Mouse (Mus musculus) neural tube, embryonic 13.5 days (tissue): ENCODE results near the gene Zfp282. TPM values are rescaled to one million over a fixed set of nuclear protein-coding genes. Genes with fewer than 3 reads are reported as not detected.
A peak's percentile ranks its signal among the peaks of the same experiment; 100 is the strongest.

Experiments
- ATAC-seq: fragments of 200-750 bp; cut with Nextera tagmentation; 2 replicates; pipeline ENCODE4 v1.8.0; 2017; ENCODE audit warnings: low read depth, mild to moderate bottlenecking, moderate TSS enrichment, moderate library complexity
- H3K27ac ChIP-seq: fragments of 300-500 bp; sonication (generic); replicated peaks from 2 replicates; pipeline ENCODE4 v1.5.1; 2015; ENCODE audit warnings: moderate library complexity, mild to moderate bottlenecking, inconsistent platforms
- H3K27me3 ChIP-seq: fragments of 300-500 bp; sonication (generic); 2 replicates; pipeline ENCODE4 v1.6.1; 2015; ENCODE audit warnings: mild to moderate bottlenecking, inconsistent platforms
- H3K36me3 ChIP-seq: fragments of 300-500 bp; sonication (generic); 2 replicates; pipeline ENCODE4 v1.6.1; 2015; ENCODE audit warnings: mild to moderate bottlenecking, inconsistent platforms
- H3K4me1 ChIP-seq: fragments of 300-500 bp; sonication (generic); replicated peaks from 2 replicates; pipeline ENCODE4 v1.6.1; 2015; ENCODE audit warnings: inconsistent platforms
- H3K4me2 ChIP-seq: fragments of 300-500 bp; sonication (generic); 2 replicates; pipeline ENCODE4 v1.6.1; 2015; ENCODE audit warnings: inconsistent platforms, mild to moderate bottlenecking, moderate library complexity
- H3K4me3 ChIP-seq: fragments of 300-500 bp; sonication (generic); 2 replicates; pipeline ENCODE4 v1.5.1; 2015; ENCODE audit warnings: mild to moderate bottlenecking, inconsistent platforms
- H3K9ac ChIP-seq: fragments of 300-500 bp; sonication (generic); 2 replicates; pipeline ENCODE4 v1.6.1; 2015; ENCODE audit warnings: moderate library complexity, mild to moderate bottlenecking, inconsistent platforms
- H3K9me3 ChIP-seq: fragments of 300-500 bp; sonication (generic); 2 replicates; pipeline ENCODE4 v1.6.1; 2016; ENCODE audit warnings: inconsistent platforms
- WGBS: fragments of 180-500 bp; shearing (Covaris S2); methylation state at CpG from one replicate; pipeline ENCODE4 v1.1.7; 2015; 5-methylcytosine and 5-hydroxymethylcytosine counted together
- polyA plus RNA-seq: library from polyadenylated mRNA; unstranded; fragments of >200 nt; fragmentation: Nextera tagmentation; extraction: Ambion mirVana; gene quantifications from 2 replicates; pipeline ENCODE4 v1.2.1, GENCODE M21; 2015

The Zfp282 gene
- polyA plus RNA-seq, 1 experiment from 2014 or later: 22.1 TPM

- no peak overlapping the region for H3K4me2 ChIP-seq
- ATAC-seq: peak; percentile 24; the same call in 1 of the 2 replicates
Measured at GRCm38 (mm10) chr6:47904917-47905695, 28.1 kb downstream of the Zfp282 start.

GRCm38 (mm10) chr6:47906326-47906725 lies 29.3 kb downstream of the Zfp282 start:
- ATAC-seq: no peak
- H3K4me2 ChIP-seq: no peak overlapping the region
- peaks cover 21% of the 10 kb centered on the region for H3K27me3 ChIP-seq
- H3K4me1 ChIP-seq: no peaks in the 10 kb centered on the region
- H3K9me3 ChIP-seq: no peaks in the 10 kb centered on the region
- H3K9ac ChIP-seq: no peak overlapping the region
- 99% methylated on average over 5 of the region's 5 CpGs for WGBS
- no peak overlapping the region for H3K4me3 ChIP-seq
- peaks cover 69% of the 10 kb centered on the region for H3K36me3 ChIP-seq
- H3K27ac ChIP-seq: no peak overlapping the region

More at GRCm38 (mm10) chr6:47904917-47905695, 28.1 kb downstream of the Zfp282 start:
- WGBS: 50% methylated on average over 44 of the region's 44 CpGs
- Histone ChIP-seq H3K27me3 (peaks cover 21% of the 10 kb centered on the region), H3K36me3 (peaks cover 81% of the 10 kb centered on the region), H3K4me1 (no peaks in the 10 kb centered on the region), H3K9me3 (no peaks in the 10 kb centered on the region), H3K9ac (no peak overlapping the region), H3K27ac (no peak overlapping the region), H3K4me3 (no peak overlapping the region)

- ATAC-seq: no peak
- Histone ChIP-seq H3K27ac (no peak overlapping the region), H3K9me3 (no peaks in the 10 kb centered on the region), H3K9ac (no peak overlapping the region), H3K4me1 (no peaks in the 10 kb centered on the region), H3K27me3 (0 out of 2 replicates have a peak, but pooled peaks cover 4% of the 10 kb centered on the region), H3K4me2 (no peak overlapping the region), H3K4me3 (no peak overlapping the region), H3K36me3 (peaks cover 43% of the 10 kb centered on the region)
- WGBS: 96% methylated on average over 1 of the region's 1 CpGs
Measured at GRCm38 (mm10) chr6:47909007-47909406, 32.0 kb downstream of the Zfp282 start.

- Histone ChIP-seq H3K4me3 (no peak overlapping the region), H3K4me1 (no peaks in the 10 kb centered on the region), H3K9me3 (no peaks in the 10 kb centered on the region), H3K9ac (no peak overlapping the region), H3K27me3 (no peaks in the 10 kb centered on the region), H3K27ac (no peak overlapping the region), H3K4me2 (no peak overlapping the region), H3K36me3 (peaks cover 16% of the 10 kb centered on the region)
- 68% methylated on average over 1 of the region's 1 CpGs for WGBS
- ATAC-seq: no peak
Measured at GRCm38 (mm10) chr6:47911650-47912049, 34.6 kb downstream of the Zfp282 start.

DNA sequence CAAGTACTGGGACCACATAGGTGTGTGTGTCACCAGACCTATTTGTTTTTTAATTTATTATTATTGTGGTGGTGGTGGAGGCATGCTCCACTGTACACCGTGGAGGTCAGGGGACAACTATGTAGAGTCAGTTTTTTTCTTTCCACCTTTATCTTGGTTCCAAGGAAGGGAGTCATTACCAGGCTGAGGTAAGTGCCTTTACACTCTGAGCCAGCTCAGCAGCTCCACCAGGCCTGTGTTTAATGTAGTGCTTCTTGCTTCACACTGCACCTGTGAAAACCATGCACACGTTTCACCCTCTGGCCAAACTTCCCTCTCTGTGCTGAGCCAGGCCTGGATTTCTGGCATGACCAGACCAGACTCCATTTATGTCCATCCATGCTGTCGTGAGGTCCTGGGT lies 36.0 kb downstream of the Zfp282 start:
- WGBS: 71% methylated on average over 3 of the region's 3 CpGs
- Histone ChIP-seq H3K4me2 (no peak overlapping the region), H3K4me1 (no peaks in the 10 kb centered on the region), H3K9me3 (no peaks in the 10 kb centered on the region), H3K36me3 (peaks cover 3% of the 10 kb centered on the region), H3K4me3 (no peak overlapping the region), H3K27ac (no peak overlapping the region), H3K27me3 (no peaks in the 10 kb centered on the region), H3K9ac (no peak overlapping the region)
- ATAC-seq: no peak

DNA sequence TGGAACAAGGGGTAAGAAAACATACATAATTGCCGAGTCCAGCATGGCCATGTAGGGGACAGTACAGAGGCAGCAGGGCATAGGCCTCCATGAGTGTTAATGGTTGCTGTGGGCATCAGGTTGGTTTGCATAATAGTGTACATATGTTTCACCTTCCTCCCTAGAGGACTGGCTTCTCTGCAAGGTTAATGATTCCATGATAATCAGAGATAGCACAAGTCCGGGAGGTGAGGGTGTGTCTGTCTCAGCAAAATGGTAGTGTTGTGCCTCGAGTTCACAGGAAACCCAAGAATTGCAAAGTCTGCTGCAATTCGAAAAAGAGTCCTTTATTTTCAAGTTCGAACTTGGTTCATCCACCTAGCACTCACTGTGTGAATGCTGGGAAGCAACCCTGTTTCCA lies 40.0 kb downstream of the Zfp282 start:
- WGBS: 79% methylated on average over 5 of the region's 5 CpGs
- H3K27ac ChIP-seq: no peak overlapping the region
- no peak overlapping the region for H3K4me3 ChIP-seq
- peaks cover 11% of the 10 kb centered on the region for H3K4me1 ChIP-seq
- no peaks in the 10 kb centered on the region for H3K27me3 ChIP-seq
- H3K4me2 ChIP-seq: no peak overlapping the region
- no peak for ATAC-seq
- H3K9ac ChIP-seq: no peak overlapping the region
- no peaks in the 10 kb centered on the region for H3K9me3 ChIP-seq
- H3K36me3 ChIP-seq: no peaks in the 10 kb centered on the region

DNA sequence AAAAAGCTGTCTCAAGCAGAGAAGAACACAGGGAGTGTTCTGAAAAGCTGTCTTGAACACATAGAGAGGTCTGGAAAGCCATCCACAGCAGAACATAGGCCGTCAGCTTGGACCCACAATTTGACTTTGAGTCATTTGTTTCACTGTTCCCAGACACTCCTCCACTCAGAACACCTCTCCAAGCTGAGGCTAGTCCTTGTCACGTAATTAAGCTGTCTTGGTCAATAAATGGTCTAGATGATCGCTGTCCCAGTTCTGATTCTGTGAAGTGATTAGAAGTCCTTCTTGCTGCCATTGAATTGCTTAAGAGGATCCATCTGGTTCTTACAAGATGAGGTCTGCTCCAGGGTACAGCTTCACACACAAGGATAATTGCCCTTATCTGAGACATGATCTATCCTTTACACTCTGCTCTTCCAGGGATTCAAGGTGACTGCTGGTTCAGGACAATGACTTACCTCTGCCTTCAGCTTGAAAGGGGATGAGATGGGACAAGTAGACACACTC lies 41.8 kb downstream of the Zfp282 start:
- H3K9ac ChIP-seq: no peak overlapping the region
- H3K36me3 ChIP-seq: no peaks in the 10 kb centered on the region
- 81% methylated on average over 3 of the region's 3 CpGs for WGBS
- H3K4me2 ChIP-seq: no peak overlapping the region
- H3K4me3 ChIP-seq: no peak overlapping the region
- peaks cover 16% of the 10 kb centered on the region for H3K4me1 ChIP-seq
- ATAC-seq: no peak
- H3K9me3 ChIP-seq: no peaks in the 10 kb centered on the region
- H3K27me3 ChIP-seq: no peaks in the 10 kb centered on the region
- H3K27ac ChIP-seq: no peak overlapping the region

DNA sequence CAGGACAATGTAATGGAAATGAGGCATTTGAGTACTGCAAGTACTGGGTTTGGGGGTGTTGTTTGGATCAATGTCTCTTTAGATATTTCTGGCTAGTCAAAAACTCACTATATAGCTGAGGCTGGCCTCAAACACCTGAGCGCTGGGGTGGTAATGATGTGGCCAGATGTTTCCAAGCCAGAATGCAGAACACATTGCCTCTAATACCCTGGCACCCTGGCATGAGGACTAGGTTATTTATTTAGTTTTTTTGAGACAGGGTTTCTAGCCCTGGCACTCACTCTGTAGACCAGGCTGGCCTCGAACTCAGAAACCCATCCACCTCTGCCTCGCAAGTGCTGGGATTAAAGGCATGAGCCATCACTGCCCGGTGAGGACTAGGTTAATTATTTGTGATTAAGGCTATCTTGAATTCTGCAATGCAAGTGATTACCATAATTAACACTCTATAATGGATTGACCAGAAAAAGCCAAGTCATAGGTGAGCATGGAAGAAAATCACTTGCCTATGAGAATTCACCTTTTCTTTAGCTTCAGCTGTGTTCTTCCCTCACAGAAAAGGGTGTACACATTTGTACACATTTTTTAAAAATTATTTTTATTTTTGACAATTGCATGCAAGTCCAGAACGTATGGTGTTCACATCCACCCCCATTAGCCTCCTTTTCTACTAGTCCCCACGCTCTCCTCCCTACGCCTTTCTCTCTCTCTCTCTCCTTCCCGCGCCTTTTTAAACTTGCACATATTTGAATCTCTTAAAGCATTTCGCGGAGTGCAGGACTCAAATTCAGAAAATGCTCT lies 42.8 kb downstream of the Zfp282 start:
- no peaks in the 10 kb centered on the region for H3K9me3 ChIP-seq
- H3K4me3 ChIP-seq: peak overlapping the region; percentile 83
- H3K4me1 ChIP-seq: peaks cover 16% of the 10 kb centered on the region
- peak; percentile 45; the same call in 1 of the 2 replicates for ATAC-seq
- peak overlapping the region; percentile 82 for H3K4me2 ChIP-seq
- no peaks in the 10 kb centered on the region for H3K36me3 ChIP-seq
- 27% methylated on average over 11 of the region's 11 CpGs for whole genome bisulfite sequencing
- H3K9ac ChIP-seq: peak overlapping the region; percentile 87
- H3K27ac ChIP-seq: peak overlapping the region; percentile 95
- no peaks in the 10 kb centered on the region for H3K27me3 ChIP-seq

GRCm38 (mm10) chr6:47920447-47921340 lies 43.7 kb downstream of the Zfp282 start, which contains the start of gene Zfp212:
Gene Zfp212, plus strand, starts transcription at chr6:47920476.
- Histone ChIP-seq H3K4me2 (peak within 1 kb of the TSS; percentile 82), H3K9ac (peak within 1 kb of the TSS; percentile 87), H3K4me1 (peaks cover 16% of the 10 kb centered on the region), H3K27me3 (no peaks in the 10 kb centered on the region), H3K36me3 (no peaks in the 10 kb centered on the region), H3K9me3 (no peaks in the 10 kb centered on the region), H3K4me3 (peak within 1 kb of the TSS; percentile 83), H3K27ac (peak within 1 kb of the TSS; percentile 95)
- under 1% methylated on average over 66 of the region's 67 CpGs for WGBS
- peak; percentile 97 for ATAC-seq

GRCm38 (mm10) chr6:47942461-47942860 lies 65.5 kb downstream of the Zfp282 start:
- H3K4me2 ChIP-seq: peak overlapping the region; percentile 78
- no peak overlapping the region for H3K27ac ChIP-seq
- H3K9ac ChIP-seq: peak overlapping the region; percentile 72
- ATAC-seq: 0 out of 2 replicates have a peak, but pooled peaks have one; percentile 4
- peak overlapping the region; percentile 46 for H3K4me3 ChIP-seq
- H3K9me3 ChIP-seq: no peaks in the 10 kb centered on the region
- WGBS: 52% methylated on average over 12 of the region's 12 CpGs
- no peaks in the 10 kb centered on the region for H3K27me3 ChIP-seq
- peaks cover 9% of the 10 kb centered on the region for H3K4me1 ChIP-seq
- 0 out of 2 replicates have a peak, but pooled peaks cover 12% of the 10 kb centered on the region for H3K36me3 ChIP-seq

DNA sequence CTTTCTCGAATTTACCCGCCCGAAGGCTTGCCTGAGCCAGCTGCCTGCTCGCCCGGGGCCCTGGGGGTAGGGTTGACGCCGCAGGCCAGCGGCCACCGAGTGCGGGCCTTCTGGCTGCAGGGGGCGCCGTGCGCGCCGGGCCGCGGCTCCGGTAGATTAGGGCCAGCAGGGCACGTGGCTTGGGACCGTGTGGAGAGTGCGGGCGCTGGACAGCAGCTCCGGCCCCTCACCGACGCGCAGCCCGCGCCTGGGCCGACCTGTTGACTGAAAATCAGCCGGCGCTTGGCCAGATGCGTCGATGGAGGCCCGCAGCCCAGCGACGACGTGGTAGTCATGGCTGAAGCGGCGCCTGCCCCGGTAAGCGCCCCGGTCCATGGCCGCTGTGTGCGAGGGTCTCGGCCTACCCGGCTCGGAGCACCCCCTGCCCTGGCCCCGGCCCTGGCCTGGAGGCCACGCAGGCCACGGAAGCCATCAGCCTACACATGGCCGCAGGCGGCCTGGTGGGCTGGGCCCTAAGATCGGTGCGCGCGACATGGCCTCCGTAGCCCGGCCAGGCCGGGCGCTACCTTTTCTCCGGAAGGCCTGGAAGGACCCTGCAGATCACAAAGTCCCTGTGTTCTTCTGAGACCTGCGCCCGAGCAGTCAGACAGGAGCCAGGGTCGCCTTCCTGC lies 66.2 kb downstream of the Zfp282 start:
- Histone ChIP-seq H3K4me2 (peak overlapping the region; percentile 78), H3K27ac (peak overlapping the region; percentile 59; the same call in 1 of the 2 replicates), H3K27me3 (no peaks in the 10 kb centered on the region), H3K9ac (peak overlapping the region; percentile 72), H3K4me3 (peak overlapping the region; percentile 46), H3K36me3 (0 out of 2 replicates have a peak, but pooled peaks cover 12% of the 10 kb centered on the region), H3K4me1 (peaks cover 9% of the 10 kb centered on the region), H3K9me3 (no peaks in the 10 kb centered on the region)
- peak; percentile 89 for ATAC-seq
- 11% methylated on average over 64 of the region's 64 CpGs for WGBS
